Mouse (Mus musculus) adipocyte (in vitro differentiated cells): Measurements from ENCODE around the gene Tcf20.
"Not testable (repeated sequence)": the region's sequence is repeated elsewhere in the genome, so short reads cannot be mapped to it uniquely, and the experiment has no call there.

ENCODE experiments used
- DNase-seq: peaks from one replicate; pipeline ENCODE4 v3.0.0-alpha.2; 2016; ENCODE audit warnings: low spot score

Gene Tcf20

DNA sequence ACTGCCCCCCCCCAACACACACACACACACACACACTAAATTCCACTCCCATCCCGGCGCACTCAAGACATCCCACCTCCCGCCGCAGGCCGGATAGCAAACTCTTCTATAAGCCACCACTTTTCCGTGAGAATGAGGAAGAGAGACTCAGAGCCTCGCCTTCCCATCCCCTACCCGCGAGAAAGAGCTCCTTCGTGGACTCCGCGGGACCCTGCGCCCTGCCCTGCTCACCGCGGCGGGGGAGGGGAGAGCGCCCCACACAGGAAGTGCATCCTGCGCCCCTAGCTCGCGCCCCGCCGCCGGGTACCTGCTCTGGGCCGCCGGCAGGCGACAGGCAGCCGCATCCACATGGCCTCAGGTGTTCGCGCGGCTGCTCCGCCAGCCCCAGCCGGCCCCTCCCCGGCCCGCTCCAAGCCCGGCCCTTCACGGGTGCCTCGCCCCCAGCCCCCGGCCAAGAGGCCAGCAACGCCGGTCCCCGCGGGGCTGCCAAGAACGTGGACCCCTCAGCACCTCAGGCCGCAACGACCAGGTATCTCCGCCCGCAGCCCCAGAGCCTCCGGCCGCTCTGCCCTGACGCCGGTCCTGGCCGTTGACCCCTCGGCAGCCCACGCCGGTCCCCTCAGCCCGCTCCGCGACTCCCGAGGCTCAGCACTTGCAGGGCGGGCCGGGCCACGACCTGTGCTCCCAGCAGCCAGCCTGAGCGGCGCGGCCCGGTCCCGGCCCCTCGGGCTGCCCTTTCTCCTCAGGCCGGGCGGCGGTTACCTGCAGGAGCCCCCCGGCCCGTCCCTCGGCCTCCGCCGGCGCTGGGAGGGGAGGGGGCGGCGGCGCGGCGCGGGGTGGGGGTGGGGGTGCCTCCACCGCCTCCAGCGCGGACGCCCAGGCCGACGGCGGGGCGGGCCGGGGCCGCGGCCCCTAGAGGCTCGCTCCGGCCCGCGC is 88.7 kb downstream of the Tcf20 start:
- DNase-seq: no peak

DNA sequence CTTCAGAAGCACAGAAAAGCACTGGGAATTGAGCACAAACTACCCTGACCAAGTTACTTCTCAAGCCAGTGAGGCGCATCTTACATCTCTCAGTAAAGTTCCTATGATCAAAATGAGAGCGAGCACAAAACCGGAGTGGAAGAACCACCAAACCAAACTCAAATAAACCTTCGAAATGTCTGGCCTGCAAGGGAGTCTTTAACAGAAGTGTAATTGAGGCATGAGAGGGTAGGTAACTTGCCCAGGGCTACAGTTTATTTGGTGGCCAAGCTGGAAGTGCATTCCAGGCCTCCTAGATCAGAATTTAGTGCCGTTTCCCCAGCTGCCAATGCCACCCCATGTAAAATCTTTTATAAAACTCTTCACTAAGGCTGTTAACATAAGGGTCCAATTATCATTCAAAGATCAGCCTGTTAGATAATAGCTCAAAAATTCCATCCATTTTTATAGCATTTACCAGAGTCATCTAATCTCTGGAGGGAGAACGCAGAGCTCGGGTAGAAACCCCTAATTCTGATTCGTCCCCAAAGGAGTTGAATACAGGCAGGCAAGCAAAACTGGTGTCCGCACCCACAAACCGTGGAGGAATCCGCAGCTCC is 89.4 kb downstream of the Tcf20 start:
- no peak for DNase-seq

DNA sequence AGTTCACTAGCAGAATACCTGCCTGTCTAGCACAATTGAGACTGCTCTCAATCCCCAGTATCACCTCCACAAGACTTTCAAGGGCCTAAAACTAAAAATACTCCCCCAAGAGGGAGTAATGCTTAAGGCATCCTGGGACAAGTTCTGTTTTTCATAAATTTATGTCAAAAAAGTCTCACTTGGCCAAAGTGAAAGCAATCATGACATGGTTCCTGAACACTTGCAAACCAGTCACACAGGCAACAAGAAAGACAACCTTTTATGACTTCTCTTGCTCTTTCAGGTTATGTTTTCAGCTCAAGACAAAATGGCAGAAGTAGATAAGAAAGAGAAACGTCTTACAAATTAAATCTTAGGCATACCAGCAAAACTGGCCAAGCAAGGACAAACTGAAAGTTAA is 91.3 kb downstream of the Tcf20 start:
- peak; percentile 27 for DNase-seq

DNA sequence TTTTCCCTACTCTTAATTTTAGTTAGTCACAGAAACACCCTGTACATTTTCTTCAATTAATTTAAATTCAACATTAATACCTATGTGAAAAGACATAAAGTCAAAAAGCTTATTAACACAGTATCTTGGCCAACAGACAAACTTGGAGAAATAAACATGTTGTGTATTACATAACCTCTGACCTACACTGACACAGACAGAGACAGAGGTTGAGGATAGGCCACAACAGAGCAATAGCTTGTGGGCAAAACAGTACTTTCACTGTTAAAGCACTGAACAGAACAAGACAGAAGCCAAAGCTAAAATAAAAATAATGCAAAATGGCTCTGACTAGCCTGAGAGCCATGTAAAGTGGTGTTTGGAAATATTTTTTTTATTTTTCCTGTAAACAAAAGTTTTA is 97.2 kb downstream of the Tcf20 start:
- peak; percentile 59 for DNase-seq

DNA sequence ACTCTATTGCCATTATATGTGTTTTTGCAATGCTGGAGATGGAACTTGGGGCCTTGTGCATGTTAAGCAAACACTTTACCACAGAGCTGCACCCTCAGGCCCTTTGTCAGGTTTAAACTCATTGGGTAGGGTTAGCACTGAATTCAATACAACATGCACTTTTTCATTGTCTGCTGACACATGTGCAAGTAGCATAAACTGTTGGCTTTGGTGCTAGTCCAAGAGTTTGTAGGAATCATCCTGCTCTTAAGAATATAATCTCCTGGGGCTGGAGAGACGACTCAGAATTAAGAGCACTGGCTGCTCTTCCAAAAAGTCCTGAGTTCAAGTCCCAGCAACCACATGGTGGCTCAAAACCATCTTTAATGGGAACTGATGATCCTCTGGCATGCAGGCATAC is 98.2 kb downstream of the Tcf20 start:
- DNase-seq: peak; percentile 26

DNA sequence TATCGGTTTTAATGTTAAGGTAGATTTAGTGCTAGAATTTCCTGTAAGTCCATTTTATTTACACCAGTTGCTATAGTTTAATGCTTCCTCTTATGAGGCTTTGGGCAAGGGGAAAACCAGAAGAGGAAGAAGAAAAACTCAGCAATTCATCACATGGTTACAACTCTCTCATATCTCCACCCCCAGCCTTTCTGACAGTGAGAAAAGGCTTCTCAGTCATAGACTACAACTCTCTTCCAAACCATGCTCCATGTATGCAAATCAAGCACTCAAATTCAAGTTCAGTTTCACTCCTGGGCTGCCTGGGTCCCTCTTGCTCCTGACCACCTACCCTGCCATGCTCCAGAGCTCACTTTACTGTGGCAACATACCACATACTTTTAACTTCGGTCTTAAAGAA is 99.2 kb downstream of the Tcf20 start:
- DNase-seq: no peak

DNA sequence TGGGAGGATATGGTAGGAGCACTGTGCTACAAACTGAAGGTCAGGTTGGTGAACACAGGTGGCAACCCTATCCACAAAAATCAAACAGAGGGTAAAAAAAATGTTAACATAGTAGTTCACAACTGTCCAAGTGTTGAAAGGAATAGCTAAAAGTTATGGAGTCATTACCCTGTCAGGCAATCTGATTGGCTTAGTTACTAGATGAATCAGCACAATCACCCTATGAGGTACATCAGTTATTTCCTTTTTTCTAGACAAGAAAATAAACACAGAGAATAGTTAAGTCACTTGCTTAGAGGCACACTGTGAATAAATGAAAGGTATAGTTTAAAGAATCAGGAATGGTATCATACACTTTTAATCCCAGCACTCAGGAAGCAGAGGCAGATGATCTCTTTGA is 110.4 kb downstream of the Tcf20 start:
- no peak for DNase-seq

DNA sequence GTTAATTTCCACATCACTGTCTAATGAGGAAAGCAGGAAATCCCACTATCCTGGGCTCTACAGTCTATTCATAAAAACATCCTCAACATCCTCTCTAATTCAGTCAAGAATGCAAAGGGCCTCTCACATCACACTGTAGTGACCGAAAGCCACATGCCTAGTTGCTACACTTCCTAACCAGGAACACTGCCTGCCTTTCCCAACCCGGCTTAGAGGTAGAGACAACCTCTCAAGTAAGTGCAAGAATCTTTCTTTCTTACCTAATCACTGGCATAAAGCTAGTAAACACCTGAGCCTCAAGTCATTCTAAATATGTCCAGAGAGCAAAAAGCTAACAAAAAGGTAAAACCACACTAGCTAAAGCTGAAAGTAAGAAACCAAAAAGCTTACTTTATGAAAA is 110.8 kb downstream of the Tcf20 start:
- DNase-seq: no peak

DNA sequence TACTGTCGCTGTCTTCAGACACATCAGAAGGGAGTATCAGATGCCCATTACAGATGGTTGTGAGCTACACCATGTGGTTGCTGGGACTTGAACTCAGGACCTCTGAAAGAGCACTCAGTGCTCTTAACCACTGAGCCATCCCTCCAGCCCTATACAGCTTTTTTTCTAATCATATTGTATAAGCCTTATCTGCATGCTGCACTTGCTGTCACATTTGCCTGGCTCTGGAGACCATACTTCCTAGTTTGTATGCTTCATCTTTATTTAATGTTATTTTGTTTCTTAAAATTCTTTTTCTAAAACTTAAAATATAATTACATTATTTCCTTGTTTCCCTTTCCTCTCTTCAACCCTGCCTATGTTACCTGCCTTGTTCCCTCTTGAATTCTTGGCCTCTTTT is 115.6 kb downstream of the Tcf20 start:
- no peak for DNase-seq

DNA sequence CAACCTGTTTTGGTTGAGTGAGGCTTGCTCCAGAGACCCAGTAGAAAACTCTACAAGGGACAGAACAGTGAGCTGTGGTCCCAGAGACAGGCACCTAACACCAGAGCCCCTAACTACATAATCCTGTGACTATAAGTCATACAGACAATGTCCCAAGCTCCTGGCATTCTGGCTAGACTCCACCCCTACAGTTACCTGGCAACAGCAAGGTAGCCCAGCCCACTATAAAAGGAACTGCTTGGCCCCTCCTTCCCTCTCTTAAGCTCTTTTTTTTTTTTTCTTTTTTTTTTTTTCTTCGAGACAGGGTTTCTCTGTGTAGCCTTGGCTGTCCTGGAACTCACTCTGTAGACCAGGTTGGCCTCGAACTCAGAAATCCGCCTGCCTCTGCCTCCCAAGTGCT is 121.4 kb downstream of the Tcf20 start:
- not testable (repeated sequence) for DNase-seq

DNA sequence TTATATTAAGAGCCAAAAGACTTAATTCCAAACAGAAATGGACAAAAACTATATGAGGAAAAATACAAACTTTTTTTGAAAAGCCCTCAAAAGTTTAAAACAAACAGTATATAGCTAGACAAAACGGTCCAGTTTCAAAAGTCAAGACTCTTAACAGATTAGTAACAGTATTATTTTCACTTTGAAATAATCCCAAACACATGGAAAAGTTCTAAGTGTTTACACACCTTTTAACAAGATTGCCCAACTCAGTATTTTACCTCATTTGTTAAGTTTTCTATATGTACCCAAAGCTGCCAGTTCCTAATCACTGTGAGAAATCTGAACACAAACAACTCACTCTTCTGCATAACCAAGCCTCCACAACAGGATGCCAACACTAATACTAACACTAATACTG is 124.0 kb downstream of the Tcf20 start:
- no peak for DNase-seq

DNA sequence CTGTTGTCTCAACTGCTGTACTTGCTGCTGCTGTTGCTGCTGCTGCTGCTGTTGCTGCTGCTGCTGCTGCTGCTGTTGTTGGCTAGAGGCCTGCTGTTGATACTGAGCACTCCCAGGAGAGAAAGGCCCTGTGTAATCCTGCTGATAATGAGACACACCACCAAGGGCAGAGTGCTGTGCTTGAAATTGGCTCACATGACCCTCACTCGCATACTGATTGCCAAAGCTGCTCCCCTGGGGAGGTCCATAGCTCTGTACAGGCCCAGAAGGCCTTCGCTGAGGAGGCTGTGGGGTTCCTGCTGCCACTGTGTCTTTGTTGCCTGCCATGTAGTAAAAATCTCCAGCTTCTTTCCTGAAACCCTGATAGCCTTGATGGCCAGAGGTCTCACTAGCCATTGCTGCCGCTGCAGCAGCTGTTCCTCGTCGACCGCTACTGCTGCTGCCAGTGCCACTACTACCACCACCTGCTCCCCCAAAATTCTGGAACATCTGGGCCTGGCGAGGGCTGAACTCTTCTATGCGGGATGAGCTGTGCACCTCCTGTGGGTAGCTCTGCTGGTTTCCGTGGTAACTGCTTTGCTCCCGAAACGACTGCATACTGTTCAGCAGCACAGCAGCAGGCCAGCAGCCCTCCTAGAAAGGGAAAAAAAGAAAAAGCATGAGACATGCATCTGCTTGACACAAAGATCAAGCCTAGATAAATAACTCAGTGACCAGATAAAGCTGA is 130.9 kb downstream of the Tcf20 start:
- peak; percentile 31 for DNase-seq

DNA sequence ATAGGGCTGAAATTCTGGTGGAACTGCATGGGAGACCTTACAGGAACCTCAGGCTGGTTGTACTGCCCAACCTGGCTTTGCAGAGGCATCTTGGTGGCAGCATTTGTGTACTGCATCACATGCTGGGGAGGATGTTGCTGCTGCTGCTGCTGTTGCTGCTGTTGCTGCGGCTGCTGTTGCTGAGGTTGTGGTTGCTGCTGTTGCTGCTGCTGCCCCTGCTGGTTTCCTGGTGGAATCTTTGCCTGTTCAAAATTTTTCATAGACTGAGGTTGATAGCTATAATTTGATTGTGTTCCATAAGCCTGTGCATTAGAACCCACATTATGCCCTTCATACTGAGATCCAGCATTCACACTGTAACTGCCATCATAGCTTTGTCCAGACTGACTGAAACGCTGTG is 131.6 kb downstream of the Tcf20 start:
- no peak for DNase-seq

DNA sequence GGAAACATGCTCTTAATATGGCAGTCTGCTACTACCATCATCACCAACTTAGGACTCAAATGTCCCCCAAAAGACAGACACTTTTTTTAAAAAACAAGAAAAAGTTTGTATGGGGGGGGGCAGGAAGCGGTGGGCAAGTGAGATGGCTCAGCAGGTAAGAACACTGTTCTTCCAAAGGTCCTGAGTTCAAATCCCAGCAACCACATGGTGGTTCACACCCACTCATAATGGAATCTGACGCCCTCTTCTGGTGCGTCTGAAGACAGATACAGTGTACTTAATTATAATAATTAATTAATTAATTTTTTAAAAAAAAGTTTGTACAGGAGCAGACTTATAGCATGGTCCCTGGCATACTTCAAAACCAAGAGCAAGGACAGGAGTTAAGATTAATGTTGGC is 148.5 kb downstream of the Tcf20 start:
- no peak for DNase-seq

DNA sequence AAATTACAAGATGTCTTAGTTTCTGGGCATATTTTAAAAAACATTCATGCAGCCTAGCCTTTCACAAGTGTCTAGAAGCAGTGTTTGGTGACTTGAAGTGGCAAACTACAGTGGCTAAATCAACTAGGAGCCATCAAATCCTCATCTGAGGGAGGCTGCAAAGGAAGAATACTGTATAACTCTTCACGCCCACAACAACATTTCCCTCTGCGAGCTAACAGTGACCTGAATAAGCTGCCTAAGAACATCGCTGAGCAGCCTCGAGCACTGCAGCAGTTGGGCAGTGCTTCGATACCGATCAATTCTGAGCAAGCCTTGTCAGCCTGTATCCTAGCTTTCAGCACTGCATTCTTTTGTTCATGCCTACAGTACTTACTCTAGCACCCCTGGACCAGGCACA is 157.8 kb downstream of the Tcf20 start:
- DNase-seq: no peak

DNA sequence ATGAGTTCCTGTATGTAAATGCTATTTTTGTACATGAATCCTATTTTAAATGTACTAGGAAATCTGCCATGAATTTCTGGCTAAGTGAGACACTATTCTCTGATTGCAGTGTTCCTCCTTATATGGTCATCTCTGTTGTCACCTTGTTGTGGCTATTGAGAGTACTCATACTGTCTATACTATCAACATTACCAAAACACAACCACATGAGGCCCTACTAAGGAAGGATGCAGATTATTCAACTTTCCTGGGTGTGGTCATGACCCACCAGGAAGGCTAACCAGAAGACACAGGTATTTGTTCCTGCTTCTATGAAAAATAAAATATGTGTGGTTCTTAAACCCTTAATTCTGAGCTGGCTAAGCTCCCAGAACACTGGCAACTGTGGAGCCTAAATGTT is 161.8 kb downstream of the Tcf20 start:
- no peak for DNase-seq

DNA sequence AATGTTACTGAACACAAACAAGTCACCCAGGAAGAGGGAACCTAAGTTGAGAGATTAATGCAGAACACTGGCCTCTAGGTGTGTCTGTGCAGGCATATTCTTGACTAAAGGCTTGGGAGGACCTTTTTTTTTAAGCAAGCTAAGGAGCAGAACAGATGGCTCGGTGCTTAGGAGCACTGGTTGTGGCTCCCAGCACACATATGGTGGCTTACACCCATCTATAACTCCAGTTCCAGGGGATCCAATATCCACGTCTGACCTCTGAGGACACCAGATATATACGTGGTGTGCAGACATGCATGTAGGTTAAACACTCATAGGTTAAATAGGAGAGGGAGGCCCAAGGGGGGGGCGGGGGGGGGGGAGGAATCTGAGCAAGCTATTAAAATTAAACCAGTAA is 165.3 kb downstream of the Tcf20 start:
- no peak for DNase-seq

DNA sequence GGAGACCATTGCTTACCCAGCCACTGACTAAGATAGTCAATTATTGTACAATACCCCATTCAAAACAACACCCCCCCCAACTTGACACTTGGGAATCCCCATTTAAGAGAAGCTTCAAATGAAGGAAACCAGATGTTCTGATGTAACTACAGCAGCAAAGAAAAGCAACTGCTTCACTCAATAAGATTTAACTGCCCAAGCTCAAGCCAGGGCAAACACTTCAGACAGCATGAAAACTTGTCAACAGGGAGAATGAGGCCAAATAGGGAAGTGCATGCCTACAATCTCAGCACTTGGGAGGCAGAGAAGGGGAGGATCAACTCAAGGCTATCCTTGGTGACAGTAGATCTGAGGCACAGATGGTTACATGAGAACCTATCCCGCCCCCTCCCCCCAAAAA is 166.0 kb downstream of the Tcf20 start:
- DNase-seq: peak; percentile 15

DNA sequence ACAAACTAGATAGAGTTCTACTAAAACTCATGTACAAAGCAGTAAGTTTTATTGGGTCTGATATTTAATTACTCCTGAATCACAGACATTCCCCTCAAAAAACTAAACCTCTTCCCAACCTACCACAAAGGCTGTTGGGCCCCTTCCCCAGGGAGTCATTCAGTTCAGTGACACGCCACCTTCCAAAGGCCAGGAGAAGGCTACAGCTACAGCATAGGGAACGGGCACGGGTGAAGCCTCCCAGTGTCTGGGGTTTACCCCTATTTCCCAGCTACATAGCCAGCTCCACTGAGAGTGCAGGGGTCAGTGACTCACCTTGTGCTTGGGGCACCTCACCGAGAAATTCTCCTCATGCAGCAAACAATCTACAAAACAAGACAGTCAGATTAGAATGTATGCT is 172.4 kb downstream of the Tcf20 start:
- no peak for DNase-seq

DNA sequence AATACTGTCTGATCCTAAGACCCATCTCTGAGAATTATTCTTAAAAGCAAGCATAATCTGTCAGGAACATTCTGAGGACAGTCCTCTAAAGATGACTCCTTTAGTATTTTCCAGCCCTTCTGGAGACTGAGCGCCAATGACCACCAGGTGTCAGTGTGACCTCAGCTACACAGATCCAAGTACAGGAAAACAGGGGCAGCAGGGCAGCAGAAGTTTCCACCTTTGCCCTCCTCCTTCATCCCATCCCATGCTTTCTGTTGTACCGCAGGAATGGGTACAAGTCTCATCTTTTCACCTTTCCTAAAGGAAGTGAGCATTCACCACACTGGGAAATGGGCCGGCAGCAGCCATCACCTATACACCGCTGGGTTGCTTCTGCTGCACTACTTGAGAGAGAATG is 172.9 kb downstream of the Tcf20 start:
- peak; percentile 71 for DNase-seq

DNA sequence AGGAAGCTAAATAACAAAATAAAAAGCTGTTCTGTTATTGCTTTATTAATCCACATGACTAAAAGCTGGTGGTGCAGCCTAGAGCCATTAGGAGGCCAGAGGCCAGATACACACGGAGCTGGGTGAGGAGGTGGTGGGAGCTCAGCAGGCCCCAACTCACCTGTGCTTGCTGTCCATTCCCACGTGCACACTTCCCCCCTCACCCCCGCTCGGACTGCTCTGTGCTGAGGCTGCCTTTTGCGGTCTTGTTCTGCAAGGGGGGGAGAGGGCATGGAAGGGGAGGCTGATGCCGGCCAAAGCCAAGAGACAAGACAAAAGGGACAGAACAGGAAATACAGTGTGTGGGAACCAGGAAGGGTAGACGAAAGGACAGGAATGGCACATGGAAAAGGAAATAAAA is 173.4 kb downstream of the Tcf20 start:
- DNase-seq: no peak

DNA sequence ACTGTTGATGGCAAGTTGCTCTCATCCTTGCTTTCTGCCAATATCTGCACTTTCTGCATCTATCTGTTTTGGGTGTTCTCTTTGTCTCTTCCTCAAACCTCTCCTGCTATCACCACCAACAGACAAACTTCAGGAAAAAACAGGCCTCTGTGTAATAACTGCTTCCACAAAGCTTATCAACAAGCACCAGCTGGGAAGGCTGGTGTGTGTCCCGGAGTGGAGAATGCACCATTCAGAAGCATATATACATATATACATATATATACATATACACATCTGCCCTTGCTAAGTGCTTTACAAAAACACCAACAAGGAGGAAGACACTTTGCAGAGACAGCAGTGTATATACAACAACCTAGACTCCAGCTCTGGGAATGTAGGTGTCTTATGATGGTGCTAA is 177.1 kb downstream of the Tcf20 start:
- no peak for DNase-seq

DNA sequence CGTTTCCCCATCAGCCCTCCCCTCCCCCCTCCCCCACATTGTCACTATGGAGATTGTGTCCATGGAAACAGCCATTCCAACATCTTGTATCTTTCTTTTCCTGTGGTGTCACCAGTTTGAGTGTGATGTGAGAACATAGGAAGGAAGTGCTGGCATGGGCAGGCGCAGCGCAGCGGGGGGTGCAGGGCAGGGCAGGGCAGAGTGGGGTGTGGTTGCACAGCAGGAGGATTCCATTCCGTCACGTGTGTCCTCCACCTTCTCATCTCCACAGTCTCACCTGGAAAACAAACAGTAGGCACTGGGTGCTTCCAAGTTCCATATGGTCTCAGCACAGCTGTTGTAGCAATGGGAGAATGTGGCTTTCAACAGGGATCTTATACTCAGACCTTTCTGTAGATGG is 178.2 kb downstream of the Tcf20 start:
- DNase-seq: no peak
